Mouse (Mus musculus): ENCODE measurements around the gene Atp5f1.
"Not testable (repeated sequence)": the region's sequence is repeated elsewhere in the genome, so short reads cannot be mapped to it uniquely, and the experiment has no call there.

The Atp5f1 gene

GRCm38 (mm10) chr3:105929821-105930220 is 30.1 kb downstream of the Atp5f1 start:
- no peak for DNase-seq

GRCm38 (mm10) chr3:105928781-105929180 is 31.1 kb downstream of the Atp5f1 start:
- DNase-seq: no peak

- DNase-seq: no peak
Observed at GRCm38 (mm10) chr3:105928195-105928569, 31.7 kb downstream of the Atp5f1 start.

GRCm38 (mm10) chr3:105927561-105928194 is 32.2 kb downstream of the Atp5f1 start:
- no peak for DNase-seq

- DNase-seq: no peak
Observed at GRCm38 (mm10) chr3:105924616-105925015, 35.3 kb downstream of the Atp5f1 start.

GRCm38 (mm10) chr3:105921959-105922358 is 37.9 kb downstream of the Atp5f1 start:
- no peak for DNase-seq

- not testable (repeated sequence) for DNase-seq
Observed at GRCm38 (mm10) chr3:105920743-105921142, 39.2 kb downstream of the Atp5f1 start.

GRCm38 (mm10) chr3:105918355-105918745 is 41.5 kb downstream of the Atp5f1 start:
- DNase-seq: no peak

GRCm38 (mm10) chr3:105917656-105918354 is 42.1 kb downstream of the Atp5f1 start:
- no peak for DNase-seq

- not testable (repeated sequence) for DNase-seq
Observed at GRCm38 (mm10) chr3:105916455-105916854, 43.4 kb downstream of the Atp5f1 start.

GRCm38 (mm10) chr3:105915281-105915680 is 44.6 kb downstream of the Atp5f1 start:
- no peak for DNase-seq

GRCm38 (mm10) chr3:105913839-105914681 is 45.8 kb downstream of the Atp5f1 start:
- DNase-seq: no peak

- no peak for DNase-seq
Observed at GRCm38 (mm10) chr3:105912097-105912880, 47.6 kb downstream of the Atp5f1 start.

- no peak for DNase-seq
Observed at GRCm38 (mm10) chr3:105910519-105911190, 49.2 kb downstream of the Atp5f1 start.

- no peak for DNase-seq
Observed at GRCm38 (mm10) chr3:105908976-105909375, 50.9 kb downstream of the Atp5f1 start.

- no peak for DNase-seq
Observed at GRCm38 (mm10) chr3:105907956-105908655, 51.8 kb downstream of the Atp5f1 start.

- DNase-seq: no peak
Observed at GRCm38 (mm10) chr3:105904721-105905120, 55.2 kb downstream of the Atp5f1 start.

- DNase-seq: no peak
Observed at GRCm38 (mm10) chr3:105904213-105904612, 55.7 kb downstream of the Atp5f1 start.

- no peak for DNase-seq
Observed at GRCm38 (mm10) chr3:105901468-105901867, 58.4 kb downstream of the Atp5f1 start.

- DNase-seq: no peak
Observed at GRCm38 (mm10) chr3:105900716-105901115, 59.2 kb downstream of the Atp5f1 start.

GRCm38 (mm10) chr3:105900266-105900665 is 59.6 kb downstream of the Atp5f1 start:
- DNase-seq: no peak
